Mouse (Mus musculus) left cerebral cortex, adult 11 months (tissue): ENCODE measurements at regions not wholly inside any gene's neighbourhood (a gene's known extent, or its start where the extent isn't known, plus 50 kb on each side); places are given as distances from the start of the nearest gene placed in this dataset.

Experiments used
- DNase-seq: peaks from one replicate; pipeline ENCODE4 v3.0.0; 2022; ENCODE audit warnings: low spot score

DNA sequence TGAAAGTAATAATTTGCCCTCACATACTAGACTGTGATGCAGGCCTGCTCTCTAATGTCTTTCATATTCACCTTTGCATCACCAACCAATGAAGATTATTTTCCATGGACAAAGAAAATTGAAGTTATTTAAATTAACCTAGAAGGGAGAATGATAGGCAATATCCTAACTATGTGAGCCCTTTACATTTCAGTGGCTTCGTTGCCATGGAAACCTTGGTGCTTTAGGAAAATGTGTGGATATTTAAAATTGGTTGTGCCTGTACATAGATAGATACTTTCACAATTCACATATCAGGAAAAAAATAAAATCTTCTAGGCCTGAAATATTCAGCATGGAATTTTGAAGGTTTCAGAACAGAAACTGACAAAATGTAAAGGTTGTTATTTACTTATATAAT, 1080.6 kb upstream of the Gm8797 start:
- DNase-seq: peak; percentile 7

DNA sequence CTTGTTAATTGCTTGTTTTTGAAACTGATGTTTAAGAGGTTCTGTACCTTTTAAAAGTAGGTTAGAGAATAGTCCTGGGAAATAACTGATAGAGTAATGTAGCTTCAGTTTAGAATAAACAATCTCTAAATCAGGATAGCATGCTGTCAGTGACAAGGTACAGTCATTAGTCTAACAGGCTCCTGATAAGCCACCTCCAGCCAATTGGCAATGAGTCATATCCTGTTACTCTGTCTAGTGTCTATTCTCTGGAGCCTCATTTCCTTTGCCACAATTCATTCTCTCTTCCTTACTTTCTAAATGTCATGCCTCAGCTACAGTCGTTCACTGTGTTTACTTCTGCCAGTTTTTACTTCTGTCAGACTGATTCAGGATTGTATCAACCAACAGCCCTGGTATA, 1061.1 kb upstream of the Gm8797 start:
- no peak for DNase-seq
